Mouse (Mus musculus) erythroid progenitor cell, adult 5-6 weeks (primary cell): ENCODE measurements around the gene Col4a3. TPM values are rescaled to one million over a fixed set of nuclear protein-coding genes. Genes with fewer than 3 reads are reported as not detected.

Experiments used
- ATAC-seq: replicated peaks from 2 replicates; pipeline ENCODE4 v1.8.0; 2016; ENCODE audit warnings: moderate number of reproducible peaks, mild to moderate bottlenecking, moderate TSS enrichment, inconsistent platforms; ENCODE audit not compliant: poor library complexity, low FRiP score, severe bottlenecking
- total RNA-seq, 2 experiments: library from RNA; stranded (forward) in 1 of 2; stranded (reverse) in 1 of 2; fragments of 150-400 nt in 1 of 2; fragments of 186-747, 209-891 nt in 1 of 2; gene quantifications; 2 replicates each; pipeline versions ENCODE4 v1.2.3 to v1.2.4; 2015 to 2017; ENCODE audit warnings: low replicate concordance in 2 of 2

Gene Col4a3
- not detected in 2 replicates for total RNA-seq (2015; ENCODE audit: low replicate concordance)
- not detected in 2 replicates for total RNA-seq (2017; ENCODE audit: low replicate concordance)

GRCm38 (mm10) chr1:82586713-82587399, at the start of gene Col4a3, which contains the start of gene Col4a4:
TSS of gene Col4a3 (plus strand) at chr1:82586921.
TSS of gene Col4a4 (minus strand) at chr1:82586849.
- no peak for ATAC-seq

GRCm38 (mm10) chr1:82537848-82538247, 48.9 kb upstream of the Col4a3 start:
- ATAC-seq = no peak

GRCm38 (mm10) chr1:82540056-82540455, 46.7 kb upstream of the Col4a3 start:
- ATAC-seq = no peak

GRCm38 (mm10) chr1:82543934-82544333, 42.8 kb upstream of the Col4a3 start:
- no peak for ATAC-seq

GRCm38 (mm10) chr1:82544419-82545185, 42.1 kb upstream of the Col4a3 start:
- no peak for ATAC-seq

GRCm38 (mm10) chr1:82545199-82545960, 41.3 kb upstream of the Col4a3 start:
- no peak for ATAC-seq

- no peak for ATAC-seq
These were observed 32.3 kb upstream of the Col4a3 start for GRCm38 (mm10) chr1:82554443-82554850.

GRCm38 (mm10) chr1:82554889-82555288, 31.8 kb upstream of the Col4a3 start:
- no peak for ATAC-seq

GRCm38 (mm10) chr1:82560223-82560622, 26.5 kb upstream of the Col4a3 start:
- no peak for ATAC-seq

GRCm38 (mm10) chr1:82569405-82569804, 17.3 kb upstream of the Col4a3 start:
- ATAC-seq = no peak

GRCm38 (mm10) chr1:82571758-82572157, 15.0 kb upstream of the Col4a3 start:
- ATAC-seq = no peak

- ATAC-seq = no peak
These were observed 11.0 kb upstream of the Col4a3 start for GRCm38 (mm10) chr1:82575681-82576080.

GRCm38 (mm10) chr1:82576182-82576581, 10.5 kb upstream of the Col4a3 start:
- no peak for ATAC-seq

GRCm38 (mm10) chr1:82577339-82577738, 9.4 kb upstream of the Col4a3 start:
- ATAC-seq = no peak

- ATAC-seq = no peak
These were observed 8.8 kb upstream of the Col4a3 start for GRCm38 (mm10) chr1:82577915-82578314.

GRCm38 (mm10) chr1:82578320-82578719, 8.4 kb upstream of the Col4a3 start:
- no peak for ATAC-seq

- no peak for ATAC-seq
These were observed 740 bp upstream of the Col4a3 start for GRCm38 (mm10) chr1:82585981-82586380.

- ATAC-seq = no peak
These were observed 3.5 kb downstream of the Col4a3 start for GRCm38 (mm10) chr1:82590266-82590665.

- ATAC-seq = no peak
These were observed 10.3 kb downstream of the Col4a3 start for GRCm38 (mm10) chr1:82596864-82597596.
